Mouse (Mus musculus): ENCODE measurements around the gene Prr5l. TPM values are rescaled to one million over a fixed set of nuclear protein-coding genes. Genes with fewer than 3 reads are reported as not detected.

Gene Prr5l
- total RNA-seq, 4 experiments from 2014 or later = 11.0 to 14.6 (median 13.2) TPM

DNA sequence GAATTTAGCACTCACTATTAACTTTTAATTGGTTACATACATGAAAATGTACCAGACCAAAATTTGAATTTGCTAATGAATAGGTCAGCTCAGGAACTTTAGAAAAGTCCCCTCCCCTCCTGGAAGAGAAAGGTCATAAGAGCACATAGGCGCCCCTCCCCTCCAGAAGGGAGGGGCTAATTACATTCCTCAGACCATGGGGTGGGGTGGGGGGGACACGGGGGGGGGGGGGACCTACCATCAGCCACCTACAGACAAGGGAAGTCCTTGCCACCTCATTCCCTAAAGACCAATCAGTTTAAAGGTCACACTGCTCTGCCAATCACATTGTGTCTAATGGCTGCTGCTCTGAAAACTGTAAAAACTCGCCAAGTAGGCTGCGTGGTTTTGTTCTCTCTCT is 59.0 kb downstream of the Prr5l start:
- no peak for DNase-seq (ENCODE audit: low spot score in 2 of 2)

DNA sequence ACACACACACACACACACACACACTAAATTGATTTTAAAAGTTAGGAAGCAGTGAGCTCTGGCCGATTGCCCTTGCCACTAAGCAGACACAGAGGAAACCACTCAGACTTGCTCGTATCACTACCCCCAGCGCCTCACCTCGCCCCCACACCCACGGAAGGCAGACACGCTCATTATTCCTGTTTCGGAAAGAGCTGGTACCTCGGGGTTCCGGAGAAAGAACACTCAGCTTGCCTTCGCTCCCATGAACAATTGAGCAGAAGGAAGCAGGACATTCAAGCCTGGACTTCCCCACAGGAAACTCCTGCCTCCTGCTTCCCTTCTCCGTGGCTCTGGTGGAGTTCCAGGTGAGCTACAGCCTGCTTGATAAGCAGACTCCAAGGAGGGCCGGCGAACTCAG is 60.0 kb downstream of the Prr5l start:
- no peak for DNase-seq (ENCODE audit: low spot score in 2 of 2)

DNA sequence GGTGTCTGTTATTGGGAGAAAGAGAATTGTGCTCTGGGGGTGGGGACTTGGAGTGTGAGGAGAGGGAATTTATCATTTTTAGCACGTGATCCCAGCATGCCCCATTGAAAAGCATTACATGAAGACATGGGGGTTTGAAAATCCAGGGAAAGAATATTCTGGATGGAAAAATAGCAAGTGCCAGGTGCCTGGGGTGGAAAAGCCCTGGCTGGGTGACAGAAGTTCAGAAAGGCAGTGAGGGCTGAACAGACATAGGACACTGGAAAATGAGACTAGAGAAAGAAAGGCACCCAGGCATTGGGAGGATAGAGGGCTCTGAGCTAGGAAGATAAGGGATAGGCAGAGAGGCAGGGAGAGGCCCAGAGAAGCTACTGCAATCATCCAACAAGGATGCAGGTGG is 62.0 kb downstream of the Prr5l start:
- DNase-seq (ENCODE audit: low spot score in 2 of 2) = no peak

DNA sequence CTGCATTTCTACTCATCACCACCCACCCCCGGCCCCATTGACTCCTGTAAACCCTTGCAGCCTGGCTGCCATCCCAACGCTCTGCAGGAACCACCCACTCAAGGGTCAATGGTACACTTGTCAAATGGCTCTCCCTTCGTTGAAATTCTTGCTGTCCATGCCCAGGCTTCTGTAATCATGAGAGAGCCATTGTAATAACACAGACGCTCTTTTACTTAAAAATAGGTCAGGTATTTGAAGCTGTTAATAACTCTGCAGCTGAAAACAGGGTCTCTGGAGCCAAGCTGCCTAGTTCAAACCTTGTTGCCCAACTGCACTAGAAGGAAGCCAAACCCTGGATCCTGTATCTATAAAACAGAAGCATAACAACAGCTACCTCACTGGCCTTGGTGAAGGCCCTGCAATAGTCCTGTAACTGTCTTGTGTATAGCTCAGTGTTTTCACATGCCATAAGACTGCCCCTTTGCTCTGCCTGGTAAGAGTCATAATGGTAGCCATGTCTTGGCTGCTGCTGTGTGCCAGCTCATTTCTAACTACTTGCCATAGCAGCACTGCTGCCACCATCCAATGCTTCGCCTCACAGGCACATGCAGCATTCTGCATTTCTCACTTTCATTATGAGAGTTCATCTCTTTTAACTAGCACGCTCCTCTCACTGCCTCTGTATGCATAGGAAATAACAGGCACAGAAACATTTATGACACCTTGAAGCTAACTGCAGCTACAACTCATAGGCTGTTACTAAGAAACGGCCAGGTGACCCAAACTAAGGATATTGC is 63.7 kb downstream of the Prr5l start:
- DNase-seq (ENCODE audit: low spot score in 2 of 2) = no peak

DNA sequence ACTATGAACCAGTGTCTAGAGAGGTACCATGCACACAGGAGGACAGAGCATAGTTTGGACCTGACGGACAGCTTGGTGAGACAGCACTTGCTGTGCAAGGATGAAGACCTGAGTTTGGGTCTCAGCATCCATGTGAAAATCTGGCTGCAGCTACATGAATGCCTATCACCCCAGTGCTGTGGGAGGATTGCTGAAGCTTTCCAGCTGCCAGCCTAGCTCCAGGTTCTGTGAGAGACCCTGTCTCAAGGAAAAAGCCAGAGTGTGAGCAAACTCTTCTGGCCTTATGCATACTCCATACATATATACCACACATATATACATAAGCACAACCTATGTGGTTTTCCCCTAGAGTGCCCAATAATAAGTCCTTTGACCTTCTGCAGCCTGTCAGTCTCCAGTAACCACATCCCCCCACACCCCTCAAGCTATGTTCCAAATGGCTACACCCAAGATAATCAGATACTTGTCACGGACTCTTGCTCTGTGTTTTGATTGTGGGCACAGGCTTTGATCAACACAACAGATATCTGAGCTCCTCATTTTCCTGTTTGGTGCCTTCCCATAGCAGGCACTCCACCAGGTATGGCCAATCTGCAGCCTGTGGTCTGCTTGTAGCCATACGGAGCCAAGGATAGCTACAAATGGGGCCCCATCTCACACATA is 66.0 kb downstream of the Prr5l start:
- no peak for DNase-seq (ENCODE audit: low spot score in 2 of 2)

DNA sequence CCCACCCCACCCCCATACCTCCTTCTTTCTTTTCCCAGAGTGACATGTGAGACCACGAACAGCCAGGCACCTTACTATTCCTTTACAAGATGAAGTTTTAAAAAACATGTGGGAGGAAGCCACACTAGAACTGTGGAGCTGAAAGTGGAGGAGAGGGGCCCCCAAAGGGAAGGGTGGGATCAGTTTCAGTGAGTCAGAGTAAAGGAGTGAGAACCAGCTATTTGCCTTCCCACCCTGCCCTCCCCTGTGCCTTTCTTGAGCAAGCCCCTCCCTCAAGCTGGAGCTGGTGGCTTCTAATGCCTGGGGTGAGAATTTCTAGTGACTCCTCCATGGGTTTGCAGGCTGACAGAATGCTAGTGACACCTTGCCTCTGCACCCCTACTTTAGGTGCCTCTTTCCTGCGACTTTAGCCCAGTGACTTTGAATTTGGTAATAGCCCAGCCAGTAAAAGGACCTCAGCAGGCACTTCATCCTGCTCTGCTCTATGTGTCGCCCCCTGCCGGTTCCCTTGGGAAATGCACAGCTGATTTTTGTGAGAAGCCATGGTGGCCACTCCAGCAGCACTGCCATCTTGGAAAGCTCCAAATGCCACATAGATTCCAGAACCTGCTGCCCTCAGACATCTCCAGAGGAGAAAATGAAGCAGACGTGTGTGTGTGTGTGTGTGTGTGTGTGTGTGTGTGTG is 67.4 kb downstream of the Prr5l start:
- DNase-seq (ENCODE audit: low spot score in 2 of 2) = no peak

DNA sequence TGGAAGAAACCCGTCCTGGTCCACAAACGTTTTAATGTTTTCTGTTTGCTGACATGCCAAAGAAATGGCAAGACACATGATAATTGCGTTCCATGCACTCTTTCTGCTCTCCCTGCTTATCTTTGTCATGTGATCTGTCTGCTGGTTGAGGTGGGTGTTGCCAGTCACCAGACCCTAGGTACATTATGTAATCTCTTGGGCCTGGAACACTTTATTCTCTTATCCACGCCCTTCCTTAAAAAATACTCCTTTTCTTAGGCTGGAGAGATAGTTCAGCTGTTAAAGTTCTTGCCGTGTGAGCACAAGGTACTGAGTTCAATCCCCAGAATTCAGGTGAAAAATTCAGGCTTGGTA is 68.6 kb downstream of the Prr5l start:
- DNase-seq (ENCODE audit: low spot score in 2 of 2) = no peak

DNA sequence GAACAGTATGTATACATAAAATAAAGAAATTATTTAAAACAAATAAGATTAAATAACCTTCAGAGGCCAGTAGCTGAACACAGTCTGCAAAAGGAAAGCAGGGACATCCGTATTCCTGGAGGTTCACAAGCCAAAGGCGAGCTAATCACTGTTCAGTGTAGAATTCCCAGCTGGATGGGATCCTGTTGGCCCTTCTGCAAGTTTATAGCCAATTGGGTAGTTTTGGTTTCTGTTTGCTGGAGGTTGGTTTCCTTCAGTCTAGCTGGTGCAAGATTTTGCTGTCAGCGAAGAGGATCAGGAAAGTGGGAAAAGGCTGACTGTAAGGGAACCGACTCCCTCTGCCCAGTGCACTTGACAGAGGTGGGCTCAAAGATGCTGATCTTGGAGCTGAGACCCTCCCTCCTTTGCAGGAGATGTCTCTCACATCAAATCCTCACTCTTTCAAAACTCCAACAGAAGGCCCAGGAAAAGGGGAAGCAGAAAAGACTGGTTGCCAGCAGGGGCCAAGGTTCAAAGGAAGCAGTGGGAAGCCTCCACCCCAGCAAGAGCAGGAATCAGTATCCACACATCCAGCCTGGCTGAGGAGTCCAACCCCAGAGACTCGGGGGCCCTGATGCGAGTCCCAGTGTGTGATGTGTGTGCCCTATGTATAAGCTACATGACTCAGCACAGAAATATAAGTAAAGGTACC is 69.1 kb downstream of the Prr5l start:
- no peak for DNase-seq (ENCODE audit: low spot score in 2 of 2)

DNA sequence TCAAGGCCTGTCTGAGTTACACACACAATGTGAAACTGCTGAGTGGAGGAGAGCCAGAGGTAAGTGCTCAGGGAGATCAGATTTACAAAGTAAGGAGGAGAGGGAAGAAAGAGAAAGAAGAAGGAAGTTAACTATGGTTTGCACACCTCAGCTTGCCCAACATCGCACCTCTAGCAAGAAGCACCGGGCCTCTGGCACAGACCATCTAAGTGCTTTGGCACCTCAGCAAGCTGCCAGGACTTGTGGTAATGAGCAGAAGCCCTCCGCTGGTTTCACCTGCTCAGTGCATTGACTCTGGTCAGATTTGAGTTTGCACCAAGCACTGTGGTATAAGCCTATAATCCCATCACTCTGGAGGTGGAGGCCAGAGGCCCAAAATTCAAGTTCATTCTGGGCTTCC is 70.9 kb downstream of the Prr5l start:
- DNase-seq (ENCODE audit: low spot score in 2 of 2) = no peak

DNA sequence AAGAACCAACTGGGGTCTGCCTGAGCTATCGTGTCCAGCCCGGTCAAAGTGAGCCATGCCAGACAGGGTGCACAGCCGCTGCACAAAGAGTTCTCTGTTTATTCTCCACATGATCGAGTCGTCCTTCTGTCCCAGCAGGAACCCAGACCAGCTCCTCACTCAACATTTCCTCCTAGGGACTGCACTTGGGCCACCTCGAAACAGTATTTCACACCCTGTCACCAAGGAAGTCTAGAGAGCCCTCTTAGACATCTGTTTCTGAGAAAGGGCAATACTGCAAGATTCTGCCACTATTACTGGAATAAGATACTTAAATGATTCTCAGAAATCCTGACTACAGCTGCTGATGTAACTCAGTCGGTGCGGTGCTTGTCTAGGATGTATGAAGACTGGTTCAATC is 72.1 kb downstream of the Prr5l start:
- DNase-seq (ENCODE audit: low spot score in 2 of 2) = no peak

DNA sequence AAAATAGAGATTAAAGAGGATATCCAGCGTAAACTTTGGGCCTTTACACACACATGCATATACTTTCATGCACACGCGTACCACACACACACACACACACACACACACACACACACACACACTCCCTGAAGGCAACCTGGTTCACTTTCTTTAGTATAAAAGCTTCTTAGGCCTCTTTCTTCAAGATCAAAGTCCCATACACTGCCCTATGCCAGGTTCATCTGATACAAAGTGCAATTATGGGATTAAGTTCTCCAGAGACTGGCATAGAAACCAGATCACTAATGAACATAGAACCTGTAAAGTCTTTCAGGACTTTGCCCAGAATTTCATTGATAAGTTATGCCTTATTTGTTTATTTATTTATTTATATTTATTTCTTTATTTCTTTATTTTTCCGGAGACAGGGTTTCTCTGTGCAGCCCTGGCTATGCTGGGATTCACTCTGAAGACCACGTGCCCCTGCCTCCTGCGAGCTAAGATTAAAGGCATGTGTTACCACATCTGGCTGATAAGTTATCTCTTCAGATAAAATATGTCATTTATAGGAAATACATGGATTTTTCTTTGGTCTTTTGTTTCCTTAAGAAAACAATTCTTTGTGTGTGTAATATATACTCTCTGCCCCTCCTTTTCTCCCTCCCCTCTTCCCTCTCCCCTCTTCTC is 73.1 kb downstream of the Prr5l start:
- DNase-seq (ENCODE audit: low spot score in 2 of 2) = no peak

DNA sequence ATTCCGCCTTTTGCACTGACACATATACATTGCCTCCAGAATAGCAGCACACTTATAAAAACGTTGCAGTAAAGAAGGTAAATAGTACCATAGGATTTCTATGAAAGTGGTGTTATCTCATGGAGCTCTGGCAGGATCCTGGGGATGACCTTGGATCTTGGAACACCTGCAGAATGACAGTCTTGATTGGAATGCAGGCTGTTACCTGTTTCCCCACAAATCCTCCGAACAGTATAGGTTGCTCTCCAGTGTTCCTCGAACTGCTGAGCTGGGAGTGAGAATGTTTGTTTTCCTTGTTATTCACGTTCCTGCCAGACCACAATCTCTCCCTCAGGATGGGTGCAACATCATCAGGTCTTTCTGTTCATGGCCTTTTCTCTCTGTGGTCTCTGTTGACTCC is 75.1 kb downstream of the Prr5l start:
- DNase-seq (ENCODE audit: low spot score in 2 of 2) = no peak

DNA sequence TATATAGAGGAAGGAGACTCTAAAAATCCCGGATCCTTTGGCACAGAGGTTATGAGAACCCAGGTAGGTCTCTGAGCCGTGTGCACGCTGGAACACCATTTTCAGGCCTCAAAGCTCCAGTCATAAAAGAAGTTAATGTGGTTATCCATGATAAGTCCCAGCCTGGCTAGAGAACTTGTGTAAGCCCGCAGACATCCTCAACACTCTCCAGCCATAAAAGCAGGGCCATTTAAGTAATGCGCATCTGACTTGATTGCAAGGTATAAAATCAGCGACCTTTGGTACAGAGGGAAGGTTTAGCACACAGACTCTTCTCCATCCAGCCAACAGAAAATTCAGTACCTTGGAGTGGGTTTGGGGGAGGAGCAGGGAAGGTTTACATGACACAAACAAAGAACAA is 80.6 kb downstream of the Prr5l start:
- DNase-seq (ENCODE audit: low spot score in 2 of 2) = no peak

DNA sequence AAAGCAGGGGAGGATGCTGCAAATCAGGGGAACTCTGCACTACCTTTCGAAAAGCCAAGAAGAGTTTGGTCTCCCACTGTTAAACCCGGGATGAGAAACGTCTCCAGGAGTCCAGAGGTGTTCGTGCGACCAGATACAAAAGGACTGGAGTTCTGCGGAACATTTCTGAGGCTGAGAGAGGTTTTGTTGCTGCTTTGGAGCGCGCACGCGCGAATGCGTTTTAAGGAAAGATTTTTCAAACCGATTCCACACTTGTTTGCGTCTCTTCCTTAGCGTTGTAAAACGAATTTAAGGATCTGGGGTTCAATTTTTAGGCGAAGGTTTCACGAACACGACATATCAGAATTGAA is 85.0 kb downstream of the Prr5l start:
- DNase-seq (ENCODE audit: low spot score in 2 of 2) = no peak

DNA sequence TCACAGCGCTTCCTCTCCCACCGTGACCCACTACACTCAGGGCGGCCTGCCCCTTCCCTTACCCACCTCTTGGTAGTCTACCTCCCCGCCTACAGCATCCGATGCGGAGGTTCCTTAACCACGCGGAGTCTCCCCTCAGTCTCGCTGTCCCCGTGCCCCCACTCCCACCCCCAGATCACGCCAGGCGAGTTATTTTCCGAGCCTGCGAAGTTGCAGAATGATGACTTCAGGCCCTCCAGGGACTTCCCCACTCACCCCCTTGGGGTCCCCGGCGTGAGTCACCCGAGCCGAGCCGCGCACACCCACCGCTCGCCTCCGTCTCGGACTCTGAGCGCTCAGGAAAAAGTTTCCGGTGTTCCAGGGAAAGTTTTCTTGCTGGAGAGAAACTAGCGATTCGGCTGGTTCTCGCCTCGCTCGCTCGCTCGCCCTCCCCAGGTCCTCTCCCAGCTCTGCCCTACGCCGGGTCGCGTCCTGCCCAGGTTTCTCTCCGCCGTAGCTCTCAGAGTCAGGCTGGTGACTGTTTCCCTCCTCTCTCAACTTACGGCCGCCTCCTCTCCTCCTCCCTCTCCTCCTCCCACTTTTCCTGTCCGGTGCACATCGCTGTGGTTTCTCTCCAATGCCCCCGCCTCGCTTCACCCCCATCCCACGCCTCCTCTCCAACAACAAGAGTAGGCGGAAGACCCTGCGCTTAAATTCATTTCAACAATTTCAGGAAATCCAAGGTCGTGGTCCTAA is 85.5 kb downstream of the Prr5l start:
- DNase-seq (ENCODE audit: low spot score in 2 of 2) = no peak

DNA sequence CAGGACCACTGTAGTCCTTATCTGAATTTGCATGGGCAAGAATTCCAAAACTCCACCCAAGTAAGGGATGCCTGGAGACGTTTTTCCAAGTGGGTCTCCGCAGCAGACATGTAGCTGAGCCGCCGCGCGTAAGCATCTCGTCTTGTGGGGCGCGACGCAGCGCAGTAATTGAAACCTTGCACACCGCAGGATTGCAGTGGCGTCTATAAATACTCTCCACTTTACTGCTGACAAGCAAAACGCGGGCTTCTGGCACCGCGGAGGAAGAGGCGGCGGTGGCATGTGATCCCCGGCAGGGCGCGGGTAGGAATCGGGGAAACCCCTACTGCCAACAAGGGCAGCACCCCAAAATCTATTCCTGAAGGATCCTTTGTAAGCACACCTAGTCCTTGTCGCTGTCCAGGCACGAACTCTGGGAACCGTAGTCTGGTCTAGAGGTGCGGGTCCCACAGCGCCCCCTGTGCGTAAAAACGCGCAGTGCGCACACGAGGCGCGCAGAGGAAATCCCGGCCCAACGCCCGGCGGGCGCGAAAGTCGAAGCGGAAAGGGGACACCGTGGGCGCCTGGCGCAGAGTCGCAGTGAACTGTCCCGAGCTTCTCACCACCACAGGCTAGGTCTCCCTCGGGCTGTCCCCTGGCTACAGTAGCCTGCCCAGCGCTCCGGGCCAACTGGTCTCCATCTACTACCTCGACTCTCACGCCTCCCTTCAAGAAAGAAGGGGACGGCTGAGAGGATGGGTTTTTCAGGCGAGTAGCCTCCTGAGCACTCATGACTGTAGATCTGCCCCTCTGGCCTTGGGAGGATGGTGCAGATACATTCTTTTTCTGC is 86.3 kb downstream of the Prr5l start:
- peak; percentile 13 to 42 for DNase-seq (ENCODE audit: low spot score in 2 of 2)

DNA sequence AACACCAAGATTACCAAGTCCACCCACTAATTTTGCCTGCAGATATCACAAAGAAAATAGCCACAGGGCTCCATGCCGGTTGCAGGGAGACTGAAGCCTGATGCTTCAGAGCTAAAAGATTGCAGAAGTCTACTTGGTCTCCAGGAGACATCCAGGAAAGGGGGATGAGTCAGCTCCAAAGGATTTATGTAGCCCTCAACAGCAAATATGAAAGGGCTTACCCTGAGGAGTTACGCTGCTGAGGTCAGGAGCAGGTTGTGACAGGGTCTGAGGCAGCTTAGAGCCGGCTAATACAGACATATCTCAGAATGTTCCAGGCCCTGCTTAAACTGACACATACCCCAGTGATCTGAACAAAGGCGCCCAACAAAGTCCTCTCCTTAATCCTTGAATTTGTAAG is 90.7 kb downstream of the Prr5l start:
- no peak for DNase-seq (ENCODE audit: low spot score in 2 of 2)

DNA sequence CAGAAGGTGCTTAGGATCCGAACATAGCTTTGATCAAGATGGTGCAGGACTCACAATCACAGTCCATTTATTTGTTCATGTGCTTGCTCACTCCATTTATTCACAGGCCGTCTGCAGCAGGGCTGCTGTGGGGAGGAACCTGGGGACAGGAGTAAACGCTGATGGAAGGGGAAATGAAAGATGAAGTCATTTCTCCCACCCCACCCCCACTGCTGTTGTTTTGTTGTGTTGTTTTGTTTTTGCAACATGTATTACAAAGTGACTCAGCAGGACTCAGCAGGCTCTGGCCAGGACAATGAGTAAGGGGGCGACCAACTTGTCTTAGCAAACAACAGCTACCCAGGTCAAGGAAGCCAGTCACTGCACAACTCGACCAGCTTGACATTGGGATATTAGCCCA is 99.6 kb downstream of the Prr5l start:
- no peak for DNase-seq (ENCODE audit: low spot score in 2 of 2)

DNA sequence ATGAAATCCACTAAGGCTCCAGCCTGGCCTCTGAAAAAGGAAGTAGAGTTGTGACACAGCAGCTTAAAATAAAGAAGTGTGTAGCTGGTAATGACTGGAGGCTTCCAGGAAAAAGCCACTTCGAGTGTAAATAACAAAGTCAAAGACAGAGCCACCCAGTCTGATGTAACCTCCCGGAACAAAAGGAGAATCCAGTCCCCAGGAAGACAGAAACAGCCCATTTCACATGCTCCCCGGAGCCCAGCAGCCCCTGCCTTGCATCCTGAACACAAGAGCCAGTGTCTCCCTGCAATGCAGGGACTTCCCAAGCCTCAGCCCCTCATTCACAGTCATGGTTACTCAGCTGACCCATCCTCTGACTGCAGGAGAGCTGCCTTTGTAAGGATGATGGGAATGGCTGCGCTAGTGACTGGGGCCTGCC is 101.5 kb downstream of the Prr5l start:
- peak in 1 of 2 experiments; percentile 5 for DNase-seq (ENCODE audit: low spot score in 2 of 2)

DNA sequence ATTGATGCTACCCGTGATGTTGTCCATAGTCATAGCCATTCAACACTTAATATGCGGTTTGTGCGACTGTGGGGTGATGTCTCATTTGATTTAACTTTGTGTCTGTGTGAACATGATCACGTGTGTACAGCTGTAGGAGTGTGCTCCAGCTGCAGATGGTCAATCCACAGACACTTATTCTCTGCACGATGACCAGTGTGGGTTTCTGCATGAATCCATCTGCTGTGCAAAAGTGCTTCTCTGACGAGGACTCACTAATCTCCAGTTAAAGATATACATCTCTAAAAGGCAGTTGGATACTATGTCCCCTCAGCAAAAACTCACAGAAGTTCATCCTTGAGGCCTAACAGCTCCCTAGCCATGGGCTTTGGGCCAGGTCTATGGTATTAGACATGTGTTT is 104.7 kb downstream of the Prr5l start:
- DNase-seq (ENCODE audit: low spot score in 2 of 2) = no peak

All from layer of hippocampus, adult 8-10 months (tissue).